Mouse (Mus musculus) liver, adult 2 months (tissue): Measurements from ENCODE around the gene Erlec1. TPM values are rescaled to one million over a fixed set of nuclear protein-coding genes. Genes with fewer than 3 reads are reported as not detected.

Experiments
- DNase-seq: peaks from one replicate; pipeline ENCODE4 v3.0.0-alpha.2; 2011; ENCODE audit warnings: low read depth, low spot score; ENCODE audit errors: extremely low read depth
- H3K27ac ChIP-seq: fragments of 200-500 bp; replicated peaks from 2 replicates; pipeline ENCODE4 v1.5.1; 2012; ENCODE audit warnings: low read depth, mild to moderate bottlenecking, control low read depth, inconsistent platforms, low read length; ENCODE audit not compliant: insufficient read depth
- H3K27me3 ChIP-seq: fragments of 200-500 bp; 2 replicates; pipeline ENCODE4 v1.6.1; 2012; ENCODE audit warnings: mild to moderate bottlenecking, moderate library complexity, low read length, inconsistent platforms; ENCODE audit not compliant: control insufficient read depth, insufficient read depth
- H3K36me3 ChIP-seq: fragments of 200-500 bp; 2 replicates; pipeline ENCODE4 v1.6.1; 2012; ENCODE audit warnings: low read length, inconsistent platforms; ENCODE audit not compliant: control insufficient read depth, insufficient read depth
- H3K4me1 ChIP-seq: fragments of 200-500 bp; 2 replicates; pipeline ENCODE4 v1.6.1; 2011; ENCODE audit warnings: low read length; ENCODE audit not compliant: control insufficient read depth, insufficient read depth
- H3K4me3 ChIP-seq: fragments of 200-500 bp; 2 replicates; pipeline ENCODE4 v1.5.1; 2011; ENCODE audit warnings: low read depth, mild to moderate bottlenecking, control low read depth, low read length, moderate library complexity; ENCODE audit not compliant: insufficient read depth
- H3K79me2 ChIP-seq: fragments of 200-500 bp; 2 replicates; pipeline ENCODE4 v1.6.1; 2012; ENCODE audit warnings: inconsistent platforms, mild to moderate bottlenecking, low read length, moderate library complexity; ENCODE audit not compliant: control insufficient read depth, insufficient read depth
- H3K9ac ChIP-seq: fragments of 200-500 bp; 2 replicates; pipeline ENCODE4 v1.6.1; 2012; ENCODE audit warnings: low read depth, mild to moderate bottlenecking, control low read depth, inconsistent platforms, low read length
- CTCF ChIP-seq: fragments of 200-500 bp; IDR thresholded peaks from 2 replicates; pipeline ENCODE4 v1.5.1; 2011; ENCODE audit warnings: low read depth, low read length, control low read depth
- POLR2A ChIP-seq: fragments of 200-500 bp; IDR thresholded peaks from 2 replicates; pipeline ENCODE4 v1.6.1; 2011; ENCODE audit warnings: low read length, control low read depth; ENCODE audit not compliant: insufficient read depth; ENCODE audit errors: extremely low read depth
- WGBS: fragments of 180-500 bp; shearing (Covaris S2); methylation state at CpG from one replicate; pipeline ENCODE4 v1.1.7; 2018; 5-methylcytosine and 5-hydroxymethylcytosine counted together
- polyA plus RNA-seq: library from polyadenylated mRNA; depleted of rRNA; stranded (reverse); fragments of >200 nt; gene quantifications from 2 replicates; pipeline ENCODE4 v1.2.3, GENCODE M21; 2012; rRNA removed
- total RNA-seq: library from RNA; depleted of rRNA; stranded (reverse); fragments of >200 nt; gene quantifications from 2 replicates; pipeline ENCODE4 v1.2.3, GENCODE M21; 2014; rRNA removed

The Erlec1 gene
- total RNA-seq (31.3 and 33.4 TPM in 2 replicates), polyA plus RNA-seq (13.0 and 13.5 TPM in 2 replicates)

DNA sequence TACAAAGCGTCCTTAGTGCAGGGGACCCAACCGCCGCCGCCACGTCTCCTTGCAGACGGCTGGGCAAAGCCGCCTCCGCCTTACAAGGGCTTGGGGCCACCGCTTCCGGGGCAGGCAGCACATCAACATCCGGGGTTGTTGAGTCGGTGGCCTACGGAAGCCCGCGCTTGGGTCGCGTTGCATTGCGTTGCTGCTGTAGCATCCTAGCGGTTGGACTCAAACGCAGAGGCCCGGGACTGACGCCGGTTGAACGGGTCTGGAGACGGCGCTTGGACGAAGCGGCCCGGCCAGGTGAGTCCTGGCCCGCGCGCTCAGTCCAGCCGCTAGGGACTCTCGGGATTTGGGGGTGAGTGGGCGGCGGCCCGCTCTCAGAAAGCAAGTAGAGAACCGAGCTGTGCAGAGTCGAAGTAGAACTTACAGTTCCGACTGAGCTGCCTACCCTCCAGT is at the start of gene Erlec1:
Erlec1 (minus strand) TSS at position 57 of the 447 bp plus-strand sequence.
- TF ChIP-seq CTCF (peak; percentile 27; the same call in 1 of the 2 replicates), POLR2A (0 out of 2 replicates have a peak, but pooled peaks have one; percentile 44)
- under 1% methylated on average over 40 of the region's 40 CpGs for WGBS
- Histone ChIP-seq H3K4me1 (peaks cover 3% of the 10 kb centered on the region; the same call in 1 of the 2 replicates), H3K79me2 (peaks cover 4% of the 10 kb centered on the region), H3K4me3 (peak within 1 kb of the TSS; percentile 69), H3K36me3 (peaks cover 14% of the 10 kb centered on the region), H3K27me3 (no peaks in the 10 kb centered on the region), H3K9ac (peak within 1 kb of the TSS; percentile 72), H3K27ac (peak within 1 kb of the TSS; percentile 32)
- DNase-seq = peak; percentile 84

DNA sequence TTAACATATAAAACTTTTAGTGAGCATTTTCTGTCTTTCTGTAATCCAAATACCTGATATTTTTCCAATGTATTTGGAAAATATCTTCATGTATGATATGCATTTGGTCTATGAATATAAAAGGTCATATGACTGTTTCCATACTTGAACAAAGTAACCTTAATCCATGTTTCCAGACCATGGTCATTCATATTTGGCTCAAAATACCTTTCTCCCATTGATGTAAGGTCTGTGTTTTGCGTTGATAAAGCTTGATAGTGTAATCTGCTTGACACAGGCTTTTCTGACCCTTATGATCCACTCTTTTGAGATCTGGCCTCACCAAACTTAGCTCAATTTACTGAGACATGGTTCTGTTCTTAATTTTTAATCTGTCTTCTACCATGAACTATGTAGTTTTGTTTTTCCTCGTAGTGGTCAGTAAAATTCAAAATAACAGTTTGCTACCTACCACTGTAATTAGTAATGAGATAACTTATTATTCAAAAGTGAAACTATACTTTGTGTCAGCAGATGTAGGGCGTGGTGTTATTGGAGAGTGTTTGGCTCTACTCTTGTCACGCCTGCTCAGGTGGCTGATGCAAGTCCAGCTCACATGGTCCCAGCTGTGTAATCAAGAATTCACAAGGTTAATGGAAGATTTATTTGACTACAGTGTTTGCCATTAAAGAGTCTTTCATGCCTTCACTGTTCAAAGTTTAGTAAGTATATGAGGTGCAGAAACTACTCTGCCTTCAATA is 47.2 kb upstream of the Erlec1 start:
- Histone ChIP-seq H3K4me1 (peaks cover 6% of the 10 kb centered on the region; the same call in 1 of the 2 replicates), H3K27ac (no peak overlapping the region), H3K27me3 (no peaks in the 10 kb centered on the region), H3K36me3 (peaks cover 4% of the 10 kb centered on the region; the same call in 1 of the 2 replicates), H3K9ac (no peak overlapping the region), H3K4me3 (no peak overlapping the region), H3K79me2 (no peaks in the 10 kb centered on the region; the same call in 1 of the 2 replicates)
- TF ChIP-seq CTCF (no peak), POLR2A (no peak)
- WGBS = 48% methylated on average over 4 of the region's 4 CpGs
- DNase-seq = peak; percentile 84

DNA sequence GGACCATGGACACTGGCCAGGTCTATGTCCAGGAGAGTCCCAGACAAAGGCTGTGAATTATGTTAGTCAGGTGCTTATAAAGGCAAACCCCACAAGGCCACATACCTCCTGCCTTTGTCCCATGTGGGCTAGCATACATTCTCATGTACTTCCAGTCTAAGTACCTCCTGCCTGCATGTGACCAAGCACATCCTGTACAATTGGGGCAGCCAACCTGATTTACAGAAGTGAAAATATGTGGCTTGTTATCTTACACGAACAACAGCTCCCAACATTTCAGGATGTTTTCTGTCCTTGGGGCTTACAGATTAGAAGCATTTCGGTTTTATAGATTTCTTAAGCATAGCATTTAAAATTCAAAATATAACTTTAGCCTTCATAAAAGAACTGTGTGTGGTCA is 45.9 kb upstream of the Erlec1 start:
- no peak overlapping the region for H3K27ac ChIP-seq
- no peak overlapping the region for H3K9ac ChIP-seq
- peaks cover 2% of the 10 kb centered on the region; the same call in 1 of the 2 replicates for H3K4me1 ChIP-seq

GRCm38 (mm10) chr11:30998704-30999103 is 44.6 kb upstream of the Erlec1 start:
- peaks cover 4% of the 10 kb centered on the region; the same call in 1 of the 2 replicates for H3K36me3 ChIP-seq
- H3K9ac ChIP-seq = no peak overlapping the region
- H3K4me3 ChIP-seq = no peak overlapping the region
- TF ChIP-seq CTCF = no peak
- no peak for TF ChIP-seq POLR2A
- peaks cover 2% of the 10 kb centered on the region; the same call in 1 of the 2 replicates for H3K4me1 ChIP-seq
- no peaks in the 10 kb centered on the region for H3K27me3 ChIP-seq
- WGBS = 88% methylated on average over 2 of the region's 2 CpGs
- no peak overlapping the region for H3K27ac ChIP-seq
- no peak for DNase-seq
- no peaks in the 10 kb centered on the region; the same call in 1 of the 2 replicates for H3K79me2 ChIP-seq

More for the DNA sequence above, 45.9 kb upstream of the Erlec1 start:
- DNase-seq = no peak
- TF ChIP-seq POLR2A = no peak
- TF ChIP-seq CTCF = no peak
- WGBS = 77% methylated on average over 2 of the region's 2 CpGs
- Histone ChIP-seq H3K36me3 (peaks cover 4% of the 10 kb centered on the region; the same call in 1 of the 2 replicates), H3K27me3 (no peaks in the 10 kb centered on the region), H3K4me3 (no peak overlapping the region), H3K79me2 (no peaks in the 10 kb centered on the region; the same call in 1 of the 2 replicates)

- 91% methylated on average over 5 of the region's 5 CpGs for whole genome bisulfite sequencing
- Histone ChIP-seq H3K27ac (no peak overlapping the region), H3K79me2 (no peaks in the 10 kb centered on the region; the same call in 1 of the 2 replicates), H3K4me1 (peaks cover 2% of the 10 kb centered on the region; the same call in 1 of the 2 replicates), H3K36me3 (peaks cover 4% of the 10 kb centered on the region; the same call in 1 of the 2 replicates), H3K4me3 (no peak overlapping the region), H3K9ac (no peak overlapping the region), H3K27me3 (no peaks in the 10 kb centered on the region)
- TF ChIP-seq CTCF (no peak), POLR2A (no peak)
- no peak for DNase-seq
Measured at GRCm38 (mm10) chr11:30998199-30998598, 44.1 kb upstream of the Erlec1 start.

DNA sequence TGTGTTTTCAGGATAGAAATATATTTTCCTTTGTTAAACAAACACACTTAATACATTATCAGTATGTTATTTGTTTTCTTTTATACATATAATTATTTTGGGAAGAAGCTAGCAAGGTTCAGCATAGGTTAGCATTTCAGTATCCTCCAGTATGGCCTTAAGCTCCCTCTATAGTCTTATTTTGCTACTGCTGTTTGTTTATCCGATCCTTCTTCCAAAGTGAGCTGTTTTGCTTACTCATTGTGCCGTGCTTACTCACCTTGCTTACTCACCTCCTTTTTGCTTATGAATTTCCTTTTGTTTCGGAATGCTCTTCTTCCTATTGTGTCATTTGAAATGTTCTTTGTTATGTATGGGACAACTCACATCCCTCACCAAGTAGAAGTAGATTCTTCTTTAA is 42.5 kb upstream of the Erlec1 start:
- TF ChIP-seq POLR2A (no peak), CTCF (no peak)
- H3K27me3 ChIP-seq = no peaks in the 10 kb centered on the region
- H3K9ac ChIP-seq = no peak overlapping the region
- H3K4me1 ChIP-seq = peaks cover 2% of the 10 kb centered on the region; the same call in 1 of the 2 replicates
- WGBS = 79% methylated on average over 3 of the region's 3 CpGs
- H3K79me2 ChIP-seq = no peaks in the 10 kb centered on the region
- H3K36me3 ChIP-seq = peaks cover 4% of the 10 kb centered on the region; the same call in 1 of the 2 replicates
- DNase-seq = no peak
- no peak overlapping the region for H3K27ac ChIP-seq
- no peak overlapping the region for H3K4me3 ChIP-seq
